Mouse (Mus musculus) v-Abl transformed pro-B cells (cell line): ENCODE measurements around the gene Bid.

Experiments
- in situ Hi-C, 2 experiments: fragments of 400-800 bp; cut with MboI; formaldehyde crosslinking; loops; one replicate each; pipeline ENCODE4 v1.15.1; 2025; ENCODE audit not compliant: unreplicated experiment in 2 of 2

Gene Bid

DNA sequence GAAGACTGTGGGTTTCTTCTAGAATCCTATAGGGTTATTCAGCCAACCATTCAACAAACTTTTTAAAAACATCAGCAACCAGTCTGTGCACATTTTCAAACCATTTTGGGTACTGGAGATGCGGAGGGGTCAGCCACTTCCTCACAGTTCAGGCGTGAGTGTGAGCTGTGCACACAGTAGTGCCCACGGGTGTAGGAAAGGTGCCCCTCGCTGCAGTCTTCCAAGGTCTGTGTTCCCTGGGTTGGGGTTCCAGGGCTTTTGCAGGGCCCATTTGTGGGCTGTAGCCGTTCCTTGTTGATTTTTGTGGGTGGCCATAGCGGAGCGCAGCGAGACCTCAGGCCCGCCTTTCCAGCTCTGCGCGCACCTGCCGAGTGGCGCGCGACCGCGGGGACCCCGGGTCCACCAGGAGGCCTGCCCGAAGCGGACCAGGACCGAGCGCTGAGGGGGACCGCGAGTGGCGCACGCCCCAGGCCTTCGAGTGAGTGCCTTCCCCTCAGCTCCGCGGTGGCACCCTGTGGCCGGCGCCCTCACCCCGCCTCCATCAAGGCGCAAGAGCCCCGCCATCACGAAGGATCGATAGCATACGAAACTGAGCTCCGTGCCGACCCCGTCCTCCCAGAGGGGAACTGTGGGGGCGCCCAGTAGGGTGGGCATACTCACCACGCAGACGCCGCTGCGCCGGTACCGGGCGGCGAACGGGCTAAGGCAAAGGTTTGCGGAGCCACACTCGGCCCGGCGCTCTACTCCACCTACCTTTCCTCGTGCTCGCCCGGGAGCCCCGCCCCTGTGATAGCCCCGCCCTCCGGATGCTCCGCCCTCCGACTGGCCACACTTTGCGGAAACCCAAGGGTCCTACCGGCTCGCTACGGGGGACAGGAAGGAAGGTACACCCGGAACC is at the start of gene Bid:
Gene Bid, minus strand, starts transcription at position 780 of the 898 bp plus-strand sequence.
- in situ Hi-C loops = no loop called here

DNA sequence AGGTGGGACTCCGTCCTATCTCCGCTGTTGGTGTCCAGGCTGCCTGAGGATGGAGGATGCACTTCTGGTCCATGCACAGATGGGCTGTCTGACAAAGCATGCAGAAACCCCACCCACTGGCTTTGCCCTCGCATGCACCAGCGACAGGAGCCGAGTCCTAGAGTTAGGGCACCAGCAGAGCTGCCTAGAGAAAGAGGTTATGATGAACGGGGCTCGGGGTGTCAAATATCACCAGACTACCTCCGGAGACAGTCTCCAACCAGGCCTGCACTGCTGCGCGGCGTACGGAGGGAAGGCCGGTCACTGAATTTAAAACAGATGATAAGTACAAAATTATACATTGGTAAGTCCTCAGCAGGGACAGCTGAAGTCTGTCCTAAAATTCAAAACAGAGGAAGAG is 49.2 kb upstream of the Bid start:
- in situ Hi-C loops = loop anchor here in 1 of 2 experiments (25.0 kb wide), 1 partner anchor 571 kb away; no protein-coding TSS in a partner anchor

DNA sequence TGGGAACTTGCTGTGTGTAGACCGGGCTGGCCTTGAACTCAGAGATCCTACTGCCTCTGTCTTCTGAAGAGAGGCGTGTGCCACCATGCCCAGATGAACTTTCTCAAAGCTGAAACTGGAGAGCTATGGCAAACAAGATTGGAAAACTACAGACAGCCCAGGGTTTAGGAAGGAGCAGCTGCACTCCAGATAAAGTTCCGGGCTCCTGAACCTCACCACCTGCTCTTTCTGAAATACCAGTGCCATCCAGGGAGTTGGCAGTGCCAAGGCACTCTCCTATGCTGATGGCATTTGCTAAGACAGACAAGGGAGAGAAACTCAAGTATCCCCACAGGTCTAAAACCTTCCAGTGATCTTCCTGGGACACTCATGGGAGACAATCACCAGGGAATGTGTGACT is 47.5 kb upstream of the Bid start:
- in situ Hi-C loops = loop anchor here in 1 of 2 experiments (25.0 kb wide), 1 partner anchor 573 kb away; no protein-coding TSS in a partner anchor

DNA sequence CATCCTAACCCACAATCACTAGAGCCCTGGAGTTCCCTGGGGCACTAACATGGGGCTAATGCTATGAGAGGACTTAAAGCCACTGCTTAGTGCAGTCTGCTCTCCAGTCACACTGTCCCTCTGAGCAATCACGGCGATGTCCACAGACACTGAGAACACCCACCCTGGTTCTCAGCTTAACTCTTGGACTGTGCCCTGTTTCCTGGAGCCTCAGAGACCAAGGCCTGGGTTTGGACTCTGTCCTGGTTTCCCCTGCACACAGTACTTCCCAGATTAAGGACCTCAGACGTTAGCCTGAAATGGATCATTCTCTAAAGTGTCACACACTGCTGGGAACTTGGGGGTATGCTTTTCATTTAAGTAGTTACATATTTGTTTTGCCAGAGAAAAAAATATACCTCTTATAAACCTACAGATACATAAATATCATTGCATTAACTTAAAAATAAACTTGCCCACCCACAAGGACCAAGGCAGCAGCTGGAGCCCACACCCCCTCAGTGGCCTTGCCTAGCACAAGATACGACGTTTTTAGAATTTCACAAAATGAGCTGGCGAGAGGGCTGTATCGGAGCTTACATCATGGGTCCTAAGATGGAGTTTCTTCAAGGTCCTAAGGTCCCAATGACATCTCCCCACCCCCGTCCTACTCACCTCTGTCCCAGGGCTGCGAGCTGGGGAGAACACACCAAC is 43.8 kb upstream of the Bid start:
- in situ Hi-C loops = loop anchor here in 1 of 2 experiments (25.0 kb wide), 1 partner anchor 577 kb away; no protein-coding TSS in a partner anchor

DNA sequence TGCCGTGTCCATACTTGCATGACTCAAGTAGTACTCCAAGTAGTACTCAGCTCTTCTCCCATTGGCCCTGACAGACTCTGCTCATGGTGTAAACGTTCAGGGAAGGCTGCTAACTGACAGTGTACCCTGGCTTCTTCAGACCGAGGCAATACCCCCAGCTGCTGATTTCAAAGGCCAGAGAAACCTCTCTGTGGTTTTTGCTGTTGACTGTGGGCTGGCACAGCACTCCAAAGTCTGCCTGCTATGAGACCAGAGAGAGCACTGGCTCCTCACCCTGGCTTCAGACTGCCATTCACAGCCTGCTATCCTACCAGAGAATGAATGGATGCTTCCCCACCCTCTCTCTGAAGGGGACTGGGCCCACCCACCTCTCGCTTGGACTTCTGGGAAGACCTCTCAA is 40.7 kb upstream of the Bid start:
- in situ Hi-C loops = loop anchor here (5.0 to 25.0 kb wide), 2 partner anchors 55 to 580 kb away; no protein-coding TSS in a partner anchor

DNA sequence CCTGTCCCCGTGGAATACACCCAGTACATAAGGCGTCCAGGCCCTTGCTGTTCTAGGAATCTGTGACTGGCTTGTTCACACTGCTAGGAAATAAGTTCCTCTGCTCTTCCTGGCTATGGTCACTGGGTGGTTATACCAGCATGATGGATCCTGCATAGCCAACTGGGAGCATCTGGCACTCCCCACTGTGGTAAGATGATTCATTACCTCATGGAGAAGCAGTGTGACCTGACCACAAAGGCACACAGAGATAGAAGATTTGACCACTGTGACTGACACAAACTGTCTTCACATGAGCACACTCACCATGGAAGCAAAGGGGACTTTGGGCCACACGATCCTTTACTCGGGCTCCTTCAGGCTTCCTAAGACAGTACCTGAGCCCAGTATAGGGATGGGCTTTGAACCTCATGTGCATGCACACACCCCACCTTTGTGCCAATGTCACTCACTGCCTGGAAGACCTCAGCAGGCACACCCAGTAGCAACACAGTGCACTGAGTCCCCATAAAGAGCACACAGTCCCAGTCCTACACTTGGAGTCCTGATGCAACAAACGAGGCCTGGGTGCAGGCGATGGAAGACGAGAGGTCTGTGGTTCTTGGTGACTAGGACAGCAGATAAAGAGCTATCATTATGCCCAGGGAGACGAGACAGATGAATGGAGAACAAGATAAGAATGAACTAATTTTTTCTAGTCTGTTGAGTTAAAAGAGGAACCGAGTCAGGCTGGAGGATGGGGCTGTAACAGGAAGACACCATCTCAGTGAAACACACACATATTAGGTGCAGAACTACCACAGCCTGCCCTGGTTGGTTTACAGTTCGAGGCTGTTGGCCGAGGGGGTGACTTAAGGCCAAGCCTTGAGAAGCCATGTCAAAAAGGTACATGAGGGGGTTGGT is 39.9 kb upstream of the Bid start:
- in situ Hi-C loops = loop anchor here (5.0 to 25.0 kb wide), 2 partner anchors 54 to 581 kb away; no protein-coding TSS in a partner anchor

DNA sequence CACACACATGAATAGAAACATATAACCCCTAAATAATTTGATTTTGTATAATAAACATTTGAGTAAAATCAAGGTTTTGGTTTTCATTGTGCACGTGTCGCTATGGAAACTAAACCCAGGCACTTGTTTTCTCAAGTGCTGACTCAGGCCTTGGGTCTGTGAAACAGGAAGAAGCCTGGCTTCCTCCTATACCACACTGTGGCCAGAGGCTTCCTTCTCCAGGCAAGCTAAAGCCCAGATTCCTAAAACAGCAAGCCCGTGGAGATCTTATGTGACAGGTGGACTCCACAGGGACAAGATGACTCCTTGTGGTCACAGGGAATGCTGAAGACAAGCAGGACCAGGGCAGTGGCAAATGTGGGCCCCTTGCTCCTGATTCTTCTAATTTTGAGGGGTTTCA is 38.6 kb upstream of the Bid start:
- in situ Hi-C loops = loop anchor here (5.0 to 25.0 kb wide), 2 partner anchors 53 to 582 kb away; no protein-coding TSS in a partner anchor

DNA sequence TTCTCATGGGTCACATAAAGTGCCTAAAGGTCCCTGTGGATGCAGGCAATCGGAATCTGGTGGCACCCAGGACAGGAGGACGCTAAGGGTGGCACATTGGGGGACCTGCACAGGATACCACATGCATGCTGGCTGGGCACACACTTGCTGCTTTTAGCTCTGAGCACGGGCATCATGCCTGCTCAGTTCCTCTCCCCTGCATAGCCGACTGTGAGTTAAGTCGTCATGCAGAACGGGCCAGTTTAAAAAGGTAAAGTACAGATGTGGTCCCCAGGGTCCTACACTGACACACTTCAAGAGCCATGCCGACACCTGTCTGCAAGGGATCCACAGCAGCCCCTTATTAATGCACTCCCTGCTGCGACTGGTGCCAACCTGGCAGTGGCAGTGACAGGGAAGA is 37.6 kb upstream of the Bid start:
- in situ Hi-C loops = loop anchor here in 1 of 2 experiments (25.0 kb wide), 1 partner anchor 583 kb away; no protein-coding TSS in a partner anchor

DNA sequence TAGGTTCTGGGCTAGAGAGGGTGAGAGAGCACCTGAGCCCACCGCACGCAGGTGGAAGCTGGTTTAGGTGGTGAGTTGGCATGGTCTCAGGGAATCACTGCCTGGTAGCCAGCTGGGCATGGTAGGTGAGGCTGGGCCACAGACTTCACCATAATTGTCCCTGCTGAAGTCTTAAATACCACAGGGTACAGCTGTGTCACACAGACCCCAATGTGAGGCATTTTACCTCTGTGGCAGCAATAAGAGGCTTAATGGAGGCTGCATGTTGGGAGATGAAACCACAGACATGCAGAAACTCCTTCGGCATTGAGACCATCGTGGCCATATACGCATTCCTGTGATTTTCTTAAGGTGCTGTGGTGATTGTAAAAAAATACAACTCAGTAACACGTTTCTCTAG is 35.8 kb upstream of the Bid start:
- in situ Hi-C loops = loop anchor here in 1 of 2 experiments (25.0 kb wide), 1 partner anchor 585 kb away; no protein-coding TSS in a partner anchor

DNA sequence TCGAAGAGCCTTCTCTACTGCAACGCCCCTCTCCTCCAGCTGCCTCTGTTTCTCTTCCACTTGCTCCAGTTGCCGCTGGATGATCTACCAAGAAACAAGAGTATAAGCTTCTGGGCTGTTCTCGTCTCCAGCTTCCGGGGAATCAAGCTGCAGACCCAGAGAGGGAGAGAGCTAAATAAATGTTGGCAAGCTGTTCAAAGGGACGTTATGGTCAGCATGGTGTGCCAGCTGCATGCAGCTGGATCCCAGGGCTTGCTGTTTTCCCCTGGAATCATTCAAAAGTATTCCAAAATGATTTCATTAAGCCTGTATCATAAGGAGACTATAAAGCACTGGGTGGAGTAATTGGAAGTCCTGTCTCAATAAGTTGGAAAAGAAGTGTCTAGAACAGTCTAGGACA is 34.7 kb upstream of the Bid start:
- in situ Hi-C loops = loop anchor here in 1 of 2 experiments (25.0 kb wide), 1 partner anchor 586 kb away; no protein-coding TSS in a partner anchor

DNA sequence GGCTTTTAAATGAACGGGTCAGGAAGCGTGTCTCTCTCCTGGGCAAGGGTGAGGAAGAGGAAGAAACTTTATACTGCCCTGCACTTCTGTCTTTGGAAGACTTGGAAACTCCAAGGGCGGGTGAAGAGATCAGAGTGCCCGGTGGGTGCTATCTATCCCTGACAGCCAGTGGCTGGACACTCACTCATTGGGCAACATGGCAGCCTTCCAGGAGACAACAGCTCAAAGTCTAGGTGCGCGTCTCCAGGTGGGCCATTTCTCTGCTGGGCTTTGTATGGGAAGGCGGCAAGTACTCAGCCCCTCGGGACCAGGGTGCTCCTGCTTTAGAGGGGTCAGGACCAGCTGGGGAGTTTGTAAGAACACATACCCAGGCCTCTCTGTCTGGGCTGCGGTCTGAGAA is 28.9 kb upstream of the Bid start:
- in situ Hi-C loops = no loop called here

DNA sequence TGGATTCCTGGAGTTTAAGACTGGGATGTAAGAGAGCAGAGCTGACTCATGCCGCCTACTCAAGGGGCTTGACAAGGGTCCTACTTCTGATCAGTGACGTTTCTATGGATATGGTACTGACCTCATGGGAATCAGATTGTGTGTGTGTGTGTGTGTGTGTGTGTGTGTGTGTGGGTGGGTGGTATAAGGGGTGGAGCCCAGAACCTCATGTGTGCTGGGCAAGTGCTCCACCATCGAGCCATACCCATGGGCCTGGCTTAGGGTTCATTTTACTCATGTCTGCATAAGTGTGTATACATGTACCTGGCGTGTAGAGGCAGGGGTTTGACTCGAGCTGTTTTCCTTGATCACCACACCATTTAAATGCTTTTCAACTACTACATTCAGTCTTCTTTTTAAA is 27.3 kb upstream of the Bid start:
- in situ Hi-C loops = no loop called here

DNA sequence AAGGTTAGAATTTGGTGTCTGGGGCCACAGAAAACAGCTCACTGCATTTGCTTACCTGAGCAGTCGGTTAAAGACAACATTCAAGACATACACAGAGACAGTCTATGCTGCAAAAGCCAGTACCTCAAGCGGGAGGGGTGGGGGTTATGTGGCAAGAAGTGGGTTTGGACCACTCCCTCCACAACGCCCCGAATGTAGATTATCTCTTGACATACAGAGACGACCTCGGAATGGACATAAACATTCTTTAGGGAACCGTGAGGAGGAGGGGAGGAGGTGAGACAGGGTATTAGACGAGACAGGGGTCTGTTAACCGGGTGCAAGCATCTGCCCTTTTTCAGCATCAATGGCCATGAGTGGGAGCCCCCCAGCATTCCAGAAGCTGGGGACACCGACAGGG is 26.9 kb upstream of the Bid start:
- in situ Hi-C loops = no loop called here

DNA sequence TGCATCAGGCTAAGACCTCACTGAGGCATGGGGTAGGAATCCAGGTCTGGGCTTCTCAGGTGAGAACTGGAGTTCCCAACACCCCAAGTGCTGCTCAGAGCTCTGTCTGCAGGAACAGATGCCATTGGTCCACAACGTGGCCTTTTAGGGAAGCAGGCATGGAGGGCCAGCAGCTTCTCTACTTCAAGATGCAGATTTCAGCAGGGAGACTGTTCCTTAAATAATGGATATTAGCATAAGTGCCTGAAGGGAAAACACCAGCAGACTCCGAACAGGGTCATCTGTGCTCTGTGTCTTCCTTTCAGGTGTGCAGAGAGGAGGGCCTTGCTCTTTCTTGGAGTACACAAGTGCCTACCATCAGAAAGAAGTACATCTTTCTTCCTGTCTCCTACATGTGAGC is 26.4 kb upstream of the Bid start:
- in situ Hi-C loops = no loop called here

DNA sequence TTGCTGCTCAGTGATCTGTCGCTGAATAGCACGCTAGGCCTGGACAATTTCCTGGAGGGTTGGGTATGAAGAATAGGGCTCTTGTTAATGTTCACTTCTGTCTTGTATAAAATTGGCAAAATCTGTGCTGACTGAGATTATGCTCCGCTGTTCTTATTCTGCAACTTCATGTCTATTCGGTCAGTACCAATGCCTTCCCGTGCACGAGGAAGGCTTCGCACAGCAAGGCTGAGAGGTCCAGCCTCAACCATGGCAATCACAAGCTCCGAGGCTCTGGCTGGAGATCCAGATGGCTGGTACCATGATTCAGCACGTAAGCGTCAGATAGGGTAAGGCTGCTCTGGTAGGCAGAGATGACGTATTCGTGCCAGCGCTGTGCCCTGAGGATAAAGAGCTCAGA is 24.9 kb upstream of the Bid start:
- in situ Hi-C loops = no loop called here

DNA sequence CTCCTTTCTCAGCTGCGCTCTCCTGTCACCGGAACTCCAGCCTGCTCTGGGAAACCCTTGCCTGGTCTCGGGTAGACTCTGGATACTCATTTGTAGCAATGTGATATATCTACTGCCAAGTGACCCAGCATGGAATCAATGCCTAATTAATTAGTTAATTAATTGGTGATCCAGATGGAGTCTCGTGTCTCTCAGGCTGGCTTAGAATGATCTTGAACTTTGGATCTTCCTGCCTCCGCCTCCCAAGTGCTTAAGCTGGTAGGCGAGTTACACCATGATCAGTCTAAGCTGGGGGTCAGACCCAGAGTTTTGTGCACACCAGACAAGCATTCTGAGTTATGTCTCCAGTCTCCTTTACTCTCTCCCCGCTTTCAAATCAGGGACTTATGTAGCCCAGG is 24.4 kb upstream of the Bid start:
- in situ Hi-C loops = no loop called here

DNA sequence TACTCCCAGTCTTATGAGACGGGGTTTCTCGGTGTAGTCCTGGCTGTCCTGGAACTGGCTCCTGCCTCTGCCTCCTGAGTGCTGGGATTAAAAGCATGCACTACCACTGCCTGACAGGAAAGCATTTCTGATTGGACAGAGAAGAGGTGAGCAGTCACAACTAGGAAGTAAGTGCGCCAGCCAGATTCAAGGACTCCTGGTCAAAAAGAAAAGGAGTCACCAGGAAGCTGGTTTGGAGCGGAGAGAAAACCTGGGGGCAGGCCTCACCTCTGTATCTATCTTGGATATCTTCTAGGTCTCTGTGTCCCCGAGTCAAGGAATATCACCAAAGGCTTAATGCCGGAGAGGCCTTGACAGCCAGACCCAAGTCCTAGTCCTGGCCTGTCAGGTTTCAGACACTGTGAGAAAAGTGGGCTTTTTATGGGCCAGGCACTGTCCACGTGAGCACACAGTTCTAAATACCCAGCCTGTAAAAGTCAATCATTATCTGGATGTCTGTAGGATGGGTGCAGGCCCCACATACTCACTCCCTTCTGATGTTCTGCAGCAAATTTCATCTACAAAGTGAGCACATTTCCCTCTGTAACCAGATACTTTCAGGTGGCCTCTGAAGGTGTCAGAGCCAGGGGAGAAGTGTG is 23.9 kb upstream of the Bid start:
- in situ Hi-C loops = no loop called here

DNA sequence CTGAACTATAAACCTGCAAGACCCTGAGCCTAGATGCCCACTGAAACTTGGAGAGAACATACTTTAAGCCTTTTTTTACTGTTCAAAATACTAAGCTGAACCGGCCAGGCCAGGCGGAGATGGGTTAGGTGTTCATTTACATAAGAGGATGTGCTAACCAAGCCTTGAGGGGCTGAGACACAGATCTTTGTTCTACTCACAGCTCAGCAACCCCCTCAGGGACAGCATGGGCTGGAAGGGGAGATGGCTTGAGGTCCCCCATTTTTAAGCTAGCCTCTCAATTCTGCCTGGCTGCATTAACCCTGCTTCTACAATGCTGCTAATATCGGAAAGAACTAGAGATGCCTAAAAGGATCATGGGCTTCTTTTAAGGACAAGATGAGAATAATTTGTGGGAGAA is 23.1 kb upstream of the Bid start:
- in situ Hi-C loops = no loop called here

DNA sequence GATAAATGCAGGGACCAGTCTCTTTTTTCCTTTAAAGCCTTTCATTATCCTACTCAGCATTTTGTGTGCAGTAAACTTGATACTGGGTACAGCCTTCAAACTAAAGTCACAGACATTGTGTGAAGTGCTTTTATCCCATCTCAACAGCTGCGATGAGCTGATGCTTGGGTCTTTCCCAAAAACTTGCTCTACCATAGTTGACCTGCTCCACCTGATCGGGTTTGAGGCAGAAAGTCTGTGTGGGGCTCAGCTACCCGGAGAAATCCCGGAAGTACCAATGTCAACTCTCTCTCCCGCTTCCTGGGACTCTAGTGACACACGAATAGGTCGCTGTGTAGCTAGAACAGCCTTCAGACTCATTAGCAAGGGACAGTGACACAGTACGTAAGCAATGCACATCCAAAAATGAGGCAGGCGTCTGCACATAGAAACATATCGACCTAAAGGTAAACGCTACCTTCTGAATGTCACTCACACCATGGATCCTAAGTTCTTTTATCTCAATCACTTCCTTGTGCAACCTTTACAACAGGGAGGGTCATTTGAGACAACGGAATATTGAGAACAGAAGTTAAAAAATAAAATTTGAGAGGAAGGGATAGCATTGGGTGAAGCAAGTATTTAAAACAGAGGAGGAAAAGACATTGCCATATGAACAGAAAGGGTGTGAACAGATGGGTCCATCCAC is 22.3 kb upstream of the Bid start:
- in situ Hi-C loops = no loop called here
